Mouse (Mus musculus) hindbrain, embryonic 11.5 days (tissue): ENCODE data around the gene Sipa1l2. TPM values are rescaled to one million over a fixed set of nuclear protein-coding genes. Genes with fewer than 3 reads are reported as not detected.

Experiments
- ATAC-seq: fragments of 200-750 bp; cut with Nextera tagmentation; 2 replicates; pipeline ENCODE4 v1.8.0; 2017; ENCODE audit warnings: mild to moderate bottlenecking, moderate TSS enrichment, moderate library complexity; ENCODE audit not compliant: low FRiP score
- DNase-seq: peaks from one replicate; pipeline ENCODE4 v3.0.0-alpha.2; 2015; ENCODE audit warnings: low spot score
- H3K27ac ChIP-seq: fragments of 300-500 bp; sonication (generic); 2 replicates; pipeline ENCODE4 v1.5.1; 2014; ENCODE audit warnings: mild to moderate bottlenecking, low read depth, low read length
- H3K27me3 ChIP-seq: fragments of 300-500 bp; sonication (generic); 2 replicates; pipeline ENCODE4 v1.6.1; 2014; ENCODE audit warnings: mild to moderate bottlenecking, low read length, moderate library complexity, mixed read lengths; ENCODE audit not compliant: control insufficient read depth, insufficient read depth
- H3K36me3 ChIP-seq: fragments of 300-500 bp; sonication (generic); 2 replicates; pipeline ENCODE4 v1.6.1; 2014; ENCODE audit warnings: mild to moderate bottlenecking, low read length, moderate library complexity, mixed read lengths; ENCODE audit not compliant: control insufficient read depth, insufficient read depth
- H3K4me1 ChIP-seq: fragments of 300-500 bp; sonication (generic); replicated peaks from 2 replicates; pipeline ENCODE4 v1.6.1; 2014; ENCODE audit warnings: low read length, mixed read lengths; ENCODE audit not compliant: control insufficient read depth, insufficient read depth
- H3K4me2 ChIP-seq: fragments of 300-500 bp; sonication (generic); replicated peaks from 2 replicates; pipeline ENCODE4 v1.6.1; 2014; ENCODE audit warnings: mild to moderate bottlenecking, low read depth, low read length
- H3K4me3 ChIP-seq: fragments of 300-500 bp; sonication (generic); 2 replicates; pipeline ENCODE4 v1.5.1; 2014; ENCODE audit warnings: low read depth, low read length
- H3K9ac ChIP-seq: fragments of 300-500 bp; sonication (generic); 2 replicates; pipeline ENCODE4 v1.6.1; 2014; ENCODE audit warnings: low read depth, low read length
- H3K9me3 ChIP-seq: fragments of 300-500 bp; sonication (generic); 2 replicates; pipeline ENCODE4 v1.6.1; 2016; ENCODE audit warnings: low read length; ENCODE audit not compliant: control insufficient read depth
- WGBS: fragments of 180-500 bp; shearing (Covaris S2); extraction: QIAGEN DNeasy Blood & Tissue Kit; methylation state at CpG from one replicate; pipeline ENCODE4 v1.1.7; 2014; 5-methylcytosine and 5-hydroxymethylcytosine counted together
- polyA plus RNA-seq: library from polyadenylated mRNA; unstranded; fragments of >200 nt; fragmentation: Nextera tagmentation; extraction: Ambion mirVana; gene quantifications from 2 replicates; pipeline ENCODE4 v1.2.1, GENCODE M21; 2014

Sipa1l2 gene
- polyA plus RNA-seq, 1 experiment from 2014 or later: 12.2 TPM

GRCm38 (mm10) chr8:125484530-125485196, 84.9 kb downstream of the Sipa1l2 start:
- H3K4me2 ChIP-seq: no peak overlapping the region
- peak overlapping the region; percentile 36; the same call in 1 of the 2 replicates for H3K27ac ChIP-seq
- no peak overlapping the region for H3K9ac ChIP-seq
- H3K36me3 ChIP-seq: 0 out of 2 replicates have a peak, but pooled peaks cover 3% of the 10 kb centered on the region
- peak; percentile 25 for DNase-seq
- ATAC-seq: peak; percentile 47; the same call in 1 of the 2 replicates
- no peaks in the 10 kb centered on the region for H3K9me3 ChIP-seq
- no peaks in the 10 kb centered on the region for H3K27me3 ChIP-seq
- no peak overlapping the region for H3K4me3 ChIP-seq
- peaks cover 10% of the 10 kb centered on the region; the same call in 1 of the 2 replicates for H3K4me1 ChIP-seq
- 39% methylated on average over 7 of the region's 7 CpGs for WGBS

- Histone ChIP-seq H3K4me2 (no peak overlapping the region), H3K27me3 (no peaks in the 10 kb centered on the region), H3K4me1 (0 out of 2 replicates have a peak, but pooled peaks cover 7% of the 10 kb centered on the region), H3K9me3 (no peaks in the 10 kb centered on the region), H3K27ac (no peak overlapping the region), H3K4me3 (no peak overlapping the region), H3K36me3 (0 out of 2 replicates have a peak, but pooled peaks cover 3% of the 10 kb centered on the region), H3K9ac (no peak overlapping the region)
- DNase-seq: no peak
- ATAC-seq: no peak
- 75% methylated on average over 5 of the region's 5 CpGs for WGBS
Measured at GRCm38 (mm10) chr8:125482491-125483096, 87.0 kb downstream of the Sipa1l2 start.

GRCm38 (mm10) chr8:125474876-125475275, 94.7 kb downstream of the Sipa1l2 start:
- DNase-seq (no peak), ATAC-seq (no peak)
- 90% methylated on average over 12 of the region's 12 CpGs for WGBS
- Histone ChIP-seq H3K4me2 (no peak overlapping the region), H3K36me3 (no peaks in the 10 kb centered on the region), H3K4me3 (no peak overlapping the region), H3K4me1 (no peaks in the 10 kb centered on the region), H3K9ac (no peak overlapping the region), H3K9me3 (no peaks in the 10 kb centered on the region), H3K27me3 (no peaks in the 10 kb centered on the region), H3K27ac (no peak overlapping the region)

GRCm38 (mm10) chr8:125471374-125471773, 98.2 kb downstream of the Sipa1l2 start:
- WGBS: 60% methylated on average over 9 of the region's 9 CpGs
- no peak for DNase-seq
- Histone ChIP-seq H3K4me2 (no peak overlapping the region), H3K9me3 (no peaks in the 10 kb centered on the region), H3K27me3 (no peaks in the 10 kb centered on the region), H3K4me1 (no peaks in the 10 kb centered on the region), H3K4me3 (no peak overlapping the region), H3K27ac (no peak overlapping the region), H3K9ac (no peak overlapping the region), H3K36me3 (no peaks in the 10 kb centered on the region)
- ATAC-seq: no peak

GRCm38 (mm10) chr8:125465156-125465821, 104.3 kb downstream of the Sipa1l2 start:
- no peak overlapping the region for H3K4me3 ChIP-seq
- DNase-seq: peak; percentile 58
- H3K4me1 ChIP-seq: peaks cover 9% of the 10 kb centered on the region; the same call in 1 of the 2 replicates
- H3K36me3 ChIP-seq: no peaks in the 10 kb centered on the region
- 20% methylated on average over 6 of the region's 6 CpGs for WGBS
- no peaks in the 10 kb centered on the region for H3K9me3 ChIP-seq
- ATAC-seq: peak; percentile 53; the same call in 1 of the 2 replicates
- no peaks in the 10 kb centered on the region for H3K27me3 ChIP-seq
- no peak overlapping the region for H3K27ac ChIP-seq
- no peak overlapping the region for H3K9ac ChIP-seq
- H3K4me2 ChIP-seq: no peak overlapping the region

GRCm38 (mm10) chr8:125462901-125463300, 106.7 kb downstream of the Sipa1l2 start:
- no peaks in the 10 kb centered on the region for H3K27me3 ChIP-seq
- no peaks in the 10 kb centered on the region for H3K36me3 ChIP-seq
- DNase-seq (no peak), ATAC-seq (no peak)
- WGBS: 66% methylated on average over 7 of the region's 7 CpGs
- H3K9ac ChIP-seq: no peak overlapping the region
- no peak overlapping the region for H3K4me2 ChIP-seq
- no peak overlapping the region for H3K27ac ChIP-seq
- H3K4me3 ChIP-seq: no peak overlapping the region
- peaks cover 9% of the 10 kb centered on the region; the same call in 1 of the 2 replicates for H3K4me1 ChIP-seq
- no peaks in the 10 kb centered on the region for H3K9me3 ChIP-seq

- H3K4me1 ChIP-seq: peaks cover 9% of the 10 kb centered on the region; the same call in 1 of the 2 replicates
- H3K27me3 ChIP-seq: no peaks in the 10 kb centered on the region
- no peaks in the 10 kb centered on the region for H3K36me3 ChIP-seq
- H3K9me3 ChIP-seq: no peaks in the 10 kb centered on the region
- WGBS: 87% methylated on average over 1 of the region's 1 CpGs
- ATAC-seq (no peak), DNase-seq (no peak)
- H3K27ac ChIP-seq: no peak overlapping the region
- H3K9ac ChIP-seq: no peak overlapping the region
- no peak overlapping the region for H3K4me3 ChIP-seq
- H3K4me2 ChIP-seq: no peak overlapping the region
Measured at GRCm38 (mm10) chr8:125461504-125461903, 108.1 kb downstream of the Sipa1l2 start.

GRCm38 (mm10) chr8:125460602-125461001, 109.0 kb downstream of the Sipa1l2 start:
- DNase-seq: no peak
- Histone ChIP-seq H3K4me1 (peaks cover 4% of the 10 kb centered on the region; the same call in 1 of the 2 replicates), H3K4me3 (no peak overlapping the region), H3K36me3 (no peaks in the 10 kb centered on the region), H3K9me3 (no peaks in the 10 kb centered on the region), H3K9ac (no peak overlapping the region), H3K27me3 (no peaks in the 10 kb centered on the region), H3K4me2 (no peak overlapping the region), H3K27ac (no peak overlapping the region)
- 23% methylated on average over 6 of the region's 6 CpGs for WGBS
- no peak for ATAC-seq
